Mouse (Mus musculus): ENCODE measurements around the gene Rrp1.

DNA sequence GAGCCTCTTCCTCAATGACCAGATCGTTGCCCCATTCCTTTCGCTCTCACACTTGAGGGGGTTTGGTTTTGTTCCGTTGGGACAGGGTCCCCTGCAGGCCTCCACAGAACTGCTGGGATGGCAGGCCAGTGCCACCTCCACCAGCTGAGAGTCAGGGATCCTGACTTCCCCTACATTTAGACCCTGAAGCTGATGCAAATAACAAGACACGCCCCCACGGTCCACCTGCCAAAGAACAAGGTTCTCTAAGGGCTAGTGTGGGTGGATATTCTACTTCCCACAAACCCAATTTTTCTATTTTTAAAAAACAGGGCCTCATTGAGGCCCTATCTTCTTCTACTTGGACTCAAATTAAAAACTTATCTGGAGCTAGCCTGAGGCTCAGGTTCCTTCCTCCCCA, 55.1 kb downstream of the Rrp1 start:
- TF ChIP-seq ZC3H11A (IDR thresholded peaks at IDR 0.05; ENCODE audit: borderline replicate concordance, low read depth, low read length) (no peak), ZNF384 (IDR thresholded peaks at IDR 0.05; ENCODE audit: low read depth, low read length) (no peak), HCFC1 (IDR thresholded peaks at IDR 0.05; ENCODE audit: borderline replicate concordance, insufficient read depth, low read length) (no peak), CHD2 (IDR thresholded peaks at IDR 0.05; ENCODE audit: low read depth, low read length) (no peak), MAFK (IDR thresholded peaks at IDR 0.05; ENCODE audit: insufficient read depth, low read depth, low read length) (no peak)

All from ES-E14 (cell line).